ENCODE assay signal across 8 mouse cellular contexts in the genomic region with DNA sequence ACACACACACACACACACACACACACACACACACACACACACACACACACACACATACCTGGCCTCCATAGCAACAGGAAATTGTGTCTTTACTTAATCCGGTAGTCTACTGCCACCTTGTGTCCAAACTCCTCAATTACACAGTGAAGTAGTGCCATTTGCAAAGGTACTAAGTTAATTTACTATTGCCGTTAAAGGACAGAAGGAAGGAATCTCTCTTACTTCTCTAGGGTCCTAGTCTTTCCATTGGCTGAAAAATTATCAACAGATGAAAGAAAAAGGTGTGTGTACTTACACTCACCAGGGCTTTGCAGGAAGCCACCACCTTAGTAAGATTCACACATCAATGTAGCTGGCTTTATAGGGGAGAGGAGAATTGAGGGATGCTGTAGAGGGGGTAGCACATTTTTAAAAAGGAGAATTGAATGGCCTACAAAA. TPM values are rescaled to one million over a fixed set of nuclear protein-coding genes. Genes with fewer than 3 reads are reported as not detected.
DNase-seq lines count a peak whose midpoint lies in the region; ATAC-seq lines count a peak whose summit lies in the region.

No protein-coding gene starts in this region.

- no peaks in the 10 kb centered on the region for H3K9me3 ChIP-seq in forebrain, embryonic 16.5 days (ENCODE audit: control insufficient read depth, low read length)
- H3K9me3 ChIP-seq in liver, embryonic 13.5 days (replicated peaks): no peaks in the 10 kb centered on the region
- no peaks in the 10 kb centered on the region for H3K9me3 ChIP-seq in neural tube, embryonic 14.5 days (ENCODE audit: control insufficient read depth, low read length)

- H3K27ac ChIP-seq in forebrain, embryonic 16.5 days (ENCODE audit: low read length): no peak overlapping the region
- H3K27ac ChIP-seq in liver, embryonic 13.5 days: no peak overlapping the region
- no peak overlapping the region for H3K27ac ChIP-seq in neural tube, embryonic 14.5 days (ENCODE audit: low read depth, low read length)

- DNase-seq in 3134 (ENCODE audit: extremely low read depth, insufficient read length, low spot score): peak; percentile 18
- peak; percentile 55 to 70 for DNase-seq in CD8-positive naive resting alpha-beta T cell, adult 2 months (ENCODE audit: low read depth in 2 of 2, low spot score in 2 of 2)
- peak; percentile 6 for DNase-seq in cerebellum, adult 11-12 months
- peak; percentile 48 to 58 for DNase-seq in kidney, adult 8-10 months
- peak; percentile 33 for DNase-seq in liver, embryonic 13.5 days
- DNase-seq in thymus, postnatal 14 days: peak; percentile 70

- WGBS in forebrain, embryonic 16.5 days: 2% methylated on average over 2 of the region's 2 CpGs
- WGBS in liver, embryonic 13.5 days (ENCODE audit: insufficient replicate concordance): 0% methylated on average over 2 of the region's 2 CpGs
- 0% methylated on average over 2 of the region's 2 CpGs for WGBS in neural tube, embryonic 14.5 days

- H3K4me3 ChIP-seq in forebrain, embryonic 16.5 days (replicated peaks; ENCODE audit: low read length): no peak overlapping the region
- no peak overlapping the region for H3K4me3 ChIP-seq in liver, embryonic 13.5 days (replicated peaks)
- H3K4me3 ChIP-seq in neural tube, embryonic 14.5 days (ENCODE audit: low read depth, low read length): no peak overlapping the region

- no peaks in the 10 kb centered on the region for H3K27me3 ChIP-seq in forebrain, embryonic 16.5 days (replicated peaks; ENCODE audit: control insufficient read depth, insufficient read depth, low read length)
- H3K27me3 ChIP-seq in liver, embryonic 13.5 days: no peaks in the 10 kb centered on the region
- H3K27me3 ChIP-seq in neural tube, embryonic 14.5 days (ENCODE audit: control insufficient read depth, insufficient read depth, low read length): no peaks in the 10 kb centered on the region

- peak; percentile 47 for ATAC-seq in forebrain, embryonic 16.5 days
- ATAC-seq in liver, embryonic 13.5 days (ENCODE audit: low read depth): no peak
- peak; percentile 68; the same call in 1 of the 2 replicates for ATAC-seq in neural tube, embryonic 14.5 days (ENCODE audit: low read depth)

- no peaks in the 10 kb centered on the region for H3K36me3 ChIP-seq in forebrain, embryonic 16.5 days (ENCODE audit: control insufficient read depth, insufficient read depth)
- no peaks in the 10 kb centered on the region for H3K36me3 ChIP-seq in liver, embryonic 13.5 days
- H3K36me3 ChIP-seq in neural tube, embryonic 14.5 days (ENCODE audit: control insufficient read depth, insufficient read depth, low read length): no peaks in the 10 kb centered on the region

- H3K9ac ChIP-seq in forebrain, embryonic 16.5 days (replicated peaks; ENCODE audit: low read depth, low read length): no peak overlapping the region
- no peak overlapping the region for H3K9ac ChIP-seq in liver, embryonic 13.5 days
- no peak overlapping the region for H3K9ac ChIP-seq in neural tube, embryonic 14.5 days (replicated peaks; ENCODE audit: low read depth, low read length)

- H3K4me1 ChIP-seq in forebrain, embryonic 16.5 days (replicated peaks; ENCODE audit: control insufficient read depth, insufficient read depth, low read length): no peaks in the 10 kb centered on the region
- H3K4me1 ChIP-seq in liver, embryonic 13.5 days (replicated peaks): no peaks in the 10 kb centered on the region
- no peaks in the 10 kb centered on the region for H3K4me1 ChIP-seq in neural tube, embryonic 14.5 days (ENCODE audit: control insufficient read depth, insufficient read depth, low read length)

- no peak overlapping the region for H3K4me2 ChIP-seq in forebrain, embryonic 16.5 days (ENCODE audit: low read length)
- H3K4me2 ChIP-seq in liver, embryonic 13.5 days: no peak overlapping the region
- no peak overlapping the region for H3K4me2 ChIP-seq in neural tube, embryonic 14.5 days (ENCODE audit: low read depth, low read length)

RNA-seq across cellular contexts. Expression of a gene that starts 29.0 kb away (rescaled TPM):
- 30.8 and 36.9 TPM in 2 replicates for polyA plus RNA-seq in forebrain, embryonic 16.5 days (2015; fragmentation: Nextera tagmentation; extraction: Ambion mirVana)
- polyA plus RNA-seq in liver, embryonic 13.5 days (2015; fragmentation: Nextera tagmentation; extraction: Ambion mirVana): 32.4 and 35.8 TPM in 2 replicates
- polyA plus RNA-seq in neural tube, embryonic 14.5 days (2014; fragmentation: Nextera tagmentation; extraction: Ambion mirVana): 37.5 and 39.4 TPM in 2 replicates

RNA-seq across cellular contexts. Expression of a gene that starts 29.1 kb away (rescaled TPM):
- 61.9 and 66.8 TPM in 2 replicates for polyA plus RNA-seq in forebrain, embryonic 16.5 days (2015; fragmentation: Nextera tagmentation; extraction: Ambion mirVana)
- 14.3 and 20.4 TPM in 2 replicates for polyA plus RNA-seq in liver, embryonic 13.5 days (2015; fragmentation: Nextera tagmentation; extraction: Ambion mirVana)
- 55.8 and 61.7 TPM in 2 replicates for polyA plus RNA-seq in neural tube, embryonic 14.5 days (2014; fragmentation: Nextera tagmentation; extraction: Ambion mirVana)

RNA-seq across cellular contexts. Expression of a gene that starts 55.8 kb away (rescaled TPM):
- 8.1 and 9.0 TPM in 2 replicates for polyA plus RNA-seq in forebrain, embryonic 16.5 days (2015; fragmentation: Nextera tagmentation; extraction: Ambion mirVana)
- 1.4 and 1.5 TPM in 2 replicates for polyA plus RNA-seq in liver, embryonic 13.5 days (2015; fragmentation: Nextera tagmentation; extraction: Ambion mirVana)
- 12.0 and 16.6 TPM in 2 replicates for polyA plus RNA-seq in neural tube, embryonic 14.5 days (2014; fragmentation: Nextera tagmentation; extraction: Ambion mirVana)

Comparison
In these comparisons a context has a peak if more than half of its experiments do, and no peak if none do; other contexts are left out.
1. DNase-seq: peak in every context shown above with its lines; median percentile 70 in thymus, postnatal 14 days; 62 in CD8-positive naive resting alpha-beta T cell, adult 2 months; 53 in kidney, adult 8-10 months; 33 in liver, embryonic 13.5 days; 18 in 3134; 6 in cerebellum, adult 11-12 months.